Mouse (Mus musculus): ENCODE results near the gene Tpte. TPM values are rescaled to one million over a fixed set of nuclear protein-coding genes. Genes with fewer than 3 reads are reported as not detected.
"Not testable (repeated sequence)": the region's sequence is repeated elsewhere in the genome, so short reads cannot be mapped to it uniquely, and the experiment has no call there.

Gene Tpte
- polyA plus RNA-seq, 1 experiment from 2014 or later, result not detected

GRCm38 (mm10) chr8:22273142-22273541 lies 10.1 kb upstream of the Tpte start:
- Histone ChIP-seq H3K27me3 (replicated peaks) (no peaks in the 10 kb centered on the region), H3K9ac (no peak overlapping the region), H3K4me2 (replicated peaks) (no peak overlapping the region), H3K4me1 (replicated peaks) (no peaks in the 10 kb centered on the region), H3K9me3 (no peaks in the 10 kb centered on the region), H3K27ac (no peak overlapping the region), H3K4me3 (replicated peaks) (no peak overlapping the region), H3K36me3 (no peaks in the 10 kb centered on the region)
- no peak for ATAC-seq
- WGBS, result 82% methylated on average over 3 of the region's 3 CpGs

DNA sequence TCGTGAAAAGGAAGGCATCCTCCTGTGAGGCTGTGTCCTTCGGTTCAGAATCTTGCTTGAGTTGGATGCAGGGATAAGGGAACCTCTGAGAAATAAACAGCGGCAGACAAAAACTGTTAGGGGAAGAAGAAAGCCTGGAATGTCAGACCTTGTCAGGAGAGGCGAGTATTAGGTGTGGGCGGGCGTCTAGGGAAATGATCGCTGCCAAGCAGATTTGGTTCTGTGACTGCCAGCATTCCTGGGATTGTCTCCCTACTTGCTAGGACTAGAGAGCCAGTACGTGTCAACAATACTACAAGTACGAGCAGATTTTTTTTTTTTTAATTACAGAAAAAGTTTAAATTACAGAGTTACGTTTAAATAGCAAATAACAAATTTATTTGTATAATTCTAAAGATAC lies 8.6 kb upstream of the Tpte start:
- Histone ChIP-seq H3K36me3 (no peaks in the 10 kb centered on the region), H3K4me1 (replicated peaks) (no peaks in the 10 kb centered on the region), H3K27ac (no peak overlapping the region), H3K9me3 (no peaks in the 10 kb centered on the region), H3K4me2 (replicated peaks) (no peak overlapping the region), H3K4me3 (replicated peaks) (no peak overlapping the region), H3K9ac (no peak overlapping the region), H3K27me3 (replicated peaks) (no peaks in the 10 kb centered on the region)
- WGBS, result 65% methylated on average over 10 of the region's 10 CpGs
- no peak for ATAC-seq

DNA sequence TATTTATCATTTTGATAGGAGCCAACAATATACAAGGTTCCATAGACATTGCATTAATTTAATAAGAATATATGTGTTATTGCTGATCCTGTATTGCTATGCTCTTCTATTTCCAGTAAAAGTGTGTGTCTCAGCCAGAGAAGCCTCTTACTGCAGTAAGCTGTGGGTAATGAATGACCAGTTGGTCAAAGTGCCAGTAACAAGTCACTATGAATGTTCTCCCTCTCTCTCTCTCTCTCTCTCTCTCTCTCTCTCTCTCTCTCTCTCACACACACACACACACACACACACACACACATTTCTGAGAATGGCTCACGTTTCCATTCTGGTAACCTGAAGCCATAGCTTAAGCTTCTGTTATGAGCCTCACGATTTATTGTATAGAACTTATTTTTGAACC lies 19.1 kb downstream of the Tpte start:
- H3K4me2 ChIP-seq (replicated peaks), result no peak overlapping the region
- ATAC-seq, result no peak

DNA sequence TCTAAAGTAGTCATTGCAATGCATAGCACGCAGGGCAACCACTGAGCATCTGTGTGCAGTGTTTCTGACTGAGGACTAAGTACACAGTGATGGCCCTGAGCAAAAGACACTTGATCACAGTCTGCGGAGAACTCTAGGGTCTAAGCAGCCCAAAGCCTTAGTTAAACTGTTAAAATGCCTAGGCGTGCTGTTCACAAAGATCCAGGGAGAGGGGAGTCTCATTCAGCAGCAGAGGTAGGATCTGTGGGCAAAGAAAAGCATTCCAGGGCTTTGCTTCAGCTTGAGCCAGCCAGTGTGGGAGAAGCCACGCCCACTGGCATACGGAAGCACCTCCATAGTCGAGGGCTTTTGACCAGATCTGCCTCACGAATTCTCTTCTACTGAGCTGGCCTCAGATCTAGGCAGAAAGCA lies 19.7 kb downstream of the Tpte start:
- Histone ChIP-seq H3K9ac (no peak overlapping the region), H3K27ac (no peak overlapping the region), H3K36me3 (no peaks in the 10 kb centered on the region), H3K9me3 (no peaks in the 10 kb centered on the region), H3K4me1 (replicated peaks) (0 out of 2 replicates have a peak, but pooled peaks cover 3% of the 10 kb centered on the region), H3K4me2 (replicated peaks) (peak overlapping the region; percentile 51), H3K4me3 (replicated peaks) (no peak overlapping the region), H3K27me3 (replicated peaks) (no peaks in the 10 kb centered on the region)
- WGBS, result 19% methylated on average over 7 of the region's 7 CpGs
- ATAC-seq, result no peak

More for the DNA sequence above, 19.1 kb downstream of the Tpte start:
- Histone ChIP-seq H3K4me3 (replicated peaks) (no peak overlapping the region), H3K9ac (no peak overlapping the region), H3K27me3 (replicated peaks) (no peaks in the 10 kb centered on the region), H3K27ac (no peak overlapping the region), H3K9me3 (no peaks in the 10 kb centered on the region), H3K4me1 (replicated peaks) (0 out of 2 replicates have a peak, but pooled peaks cover 3% of the 10 kb centered on the region), H3K36me3 (no peaks in the 10 kb centered on the region)
- WGBS, result 58% methylated on average over 2 of the region's 2 CpGs

GRCm38 (mm10) chr8:22304045-22304444 lies 20.8 kb downstream of the Tpte start:
- 80% methylated on average over 9 of the region's 9 CpGs for WGBS
- not testable (repeated sequence) for H3K9ac ChIP-seq; H3K4me2 ChIP-seq (replicated peaks); H3K4me3 ChIP-seq (replicated peaks); H3K9me3 ChIP-seq; H3K27me3 ChIP-seq (replicated peaks); H3K4me1 ChIP-seq (replicated peaks); H3K36me3 ChIP-seq; ATAC-seq; H3K27ac ChIP-seq

- WGBS, result 65% methylated on average over 10 of the region's 10 CpGs
- no peak for ATAC-seq
Measured at GRCm38 (mm10) chr8:22306999-22307398, 23.8 kb downstream of the Tpte start.

DNA sequence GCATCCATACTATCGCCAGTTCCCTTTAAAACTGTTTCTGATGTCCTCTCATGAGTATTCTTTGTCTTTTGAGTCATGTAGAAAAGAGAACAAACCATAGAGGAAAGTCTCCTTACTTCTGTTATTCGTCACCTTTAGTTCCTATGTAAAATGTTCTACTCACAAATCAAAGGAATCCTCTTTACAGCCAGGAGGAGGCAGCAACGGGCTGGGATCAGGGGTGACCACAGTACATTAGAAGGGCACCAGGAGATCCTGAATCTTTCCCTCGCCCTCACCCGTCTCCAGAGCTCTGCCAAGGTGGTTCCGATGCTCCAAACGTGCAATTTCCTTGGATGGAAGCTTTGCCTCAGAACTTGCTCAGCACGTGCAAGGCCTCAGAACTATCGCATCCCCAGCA lies 28.2 kb downstream of the Tpte start:
- H3K4me1 ChIP-seq (replicated peaks), result no peaks in the 10 kb centered on the region
- no peak overlapping the region for H3K4me2 ChIP-seq (replicated peaks)
- no peak overlapping the region for H3K9ac ChIP-seq
- no peaks in the 10 kb centered on the region for H3K9me3 ChIP-seq
- no peak overlapping the region for H3K4me3 ChIP-seq (replicated peaks)
- no peaks in the 10 kb centered on the region for H3K36me3 ChIP-seq
- no peak overlapping the region for H3K27ac ChIP-seq
- H3K27me3 ChIP-seq (replicated peaks), result no peaks in the 10 kb centered on the region
- no peak for ATAC-seq
- 71% methylated on average over 9 of the region's 9 CpGs for WGBS

More at GRCm38 (mm10) chr8:22306999-22307398, 23.8 kb downstream of the Tpte start:
- Histone ChIP-seq H3K4me2 (replicated peaks) (no peak overlapping the region), H3K9ac (no peak overlapping the region), H3K4me1 (replicated peaks) (0 out of 2 replicates have a peak, but pooled peaks cover 3% of the 10 kb centered on the region), H3K9me3 (no peaks in the 10 kb centered on the region), H3K4me3 (replicated peaks) (no peak overlapping the region), H3K27me3 (replicated peaks) (no peaks in the 10 kb centered on the region), H3K36me3 (no peaks in the 10 kb centered on the region), H3K27ac (no peak overlapping the region)

GRCm38 (mm10) chr8:22335426-22335825 lies 52.2 kb downstream of the Tpte start:
- no peaks in the 10 kb centered on the region for H3K27me3 ChIP-seq (replicated peaks)
- no peak overlapping the region for H3K27ac ChIP-seq
- H3K4me1 ChIP-seq (replicated peaks), result no peaks in the 10 kb centered on the region
- no peaks in the 10 kb centered on the region for H3K36me3 ChIP-seq
- no peak overlapping the region for H3K4me3 ChIP-seq (replicated peaks)
- H3K9me3 ChIP-seq, result no peaks in the 10 kb centered on the region
- H3K4me2 ChIP-seq (replicated peaks), result no peak overlapping the region
- no peak for ATAC-seq
- H3K9ac ChIP-seq, result no peak overlapping the region
- WGBS, result 72% methylated on average over 13 of the region's 13 CpGs

DNA sequence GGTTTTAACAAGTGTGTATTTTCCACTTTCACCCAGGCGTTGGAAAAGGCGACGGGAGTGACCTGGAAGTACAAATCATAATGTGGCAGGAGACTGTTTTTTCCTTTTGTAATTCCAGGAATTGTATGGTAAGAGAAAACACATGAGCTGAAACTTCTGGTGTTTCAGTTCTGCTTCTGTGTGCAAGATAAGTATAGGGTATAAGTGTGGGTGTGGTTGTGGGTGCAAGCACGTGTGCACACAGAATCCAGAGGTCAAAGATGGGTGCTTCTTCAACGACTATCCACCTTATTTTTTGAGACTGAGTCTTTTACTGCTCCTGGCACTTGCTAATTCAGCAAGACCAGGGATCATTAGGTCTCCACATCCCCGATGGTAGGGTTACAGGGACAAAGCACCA lies 76.1 kb downstream of the Tpte start:
- WGBS, result 76% methylated on average over 6 of the region's 6 CpGs
- Histone ChIP-seq H3K9ac (no peak overlapping the region), H3K36me3 (no peaks in the 10 kb centered on the region), H3K27me3 (replicated peaks) (no peaks in the 10 kb centered on the region), H3K4me2 (replicated peaks) (peak overlapping the region; percentile 24; the same call in 1 of the 2 replicates), H3K4me1 (replicated peaks) (no peaks in the 10 kb centered on the region; the same call in 1 of the 2 replicates), H3K27ac (no peak overlapping the region), H3K4me3 (replicated peaks) (no peak overlapping the region), H3K9me3 (0 out of 2 replicates have a peak, but pooled peaks cover 3% of the 10 kb centered on the region)
- ATAC-seq, result peak; percentile 50

DNA sequence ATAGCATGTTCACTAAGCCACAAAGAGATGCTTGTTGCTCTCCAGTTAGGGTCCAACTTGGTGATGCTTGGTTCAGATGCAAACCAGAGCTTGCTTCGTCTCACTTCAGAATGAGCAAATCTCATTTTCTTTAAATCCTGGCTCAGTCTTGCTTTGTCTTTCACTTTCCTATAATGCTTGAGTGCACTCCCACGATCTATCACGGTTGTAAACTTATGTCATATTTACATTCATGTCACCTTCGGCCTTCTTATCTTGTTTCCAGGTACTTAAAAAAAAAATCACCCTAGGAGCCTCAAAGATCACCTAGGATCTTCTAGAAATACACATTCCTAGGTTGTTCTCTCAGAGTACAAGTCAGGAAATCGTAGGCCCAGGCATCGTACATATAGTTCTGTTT lies 76.6 kb downstream of the Tpte start:
- H3K9ac ChIP-seq, result no peak overlapping the region
- no peaks in the 10 kb centered on the region for H3K36me3 ChIP-seq
- 60% methylated on average over 6 of the region's 6 CpGs for WGBS
- peak overlapping the region; percentile 24; the same call in 1 of the 2 replicates for H3K4me2 ChIP-seq (replicated peaks)
- no peaks in the 10 kb centered on the region; the same call in 1 of the 2 replicates for H3K4me1 ChIP-seq (replicated peaks)
- peak overlapping the region; percentile 20; the same call in 1 of the 2 replicates for H3K27ac ChIP-seq
- H3K4me3 ChIP-seq (replicated peaks), result no peak overlapping the region
- peak; percentile 86 for ATAC-seq
- H3K27me3 ChIP-seq (replicated peaks), result no peaks in the 10 kb centered on the region
- 0 out of 2 replicates have a peak, but pooled peaks cover 3% of the 10 kb centered on the region for H3K9me3 ChIP-seq

- WGBS, result 90% methylated on average over 5 of the region's 5 CpGs
- no peak overlapping the region for H3K9ac ChIP-seq
- H3K4me1 ChIP-seq (replicated peaks), result no peaks in the 10 kb centered on the region
- H3K4me2 ChIP-seq (replicated peaks), result no peak overlapping the region
- H3K36me3 ChIP-seq, result peaks cover 22% of the 10 kb centered on the region
- no peaks in the 10 kb centered on the region for H3K27me3 ChIP-seq (replicated peaks)
- no peak overlapping the region for H3K27ac ChIP-seq
- H3K9me3 ChIP-seq, result no peaks in the 10 kb centered on the region
- no peak for ATAC-seq
- no peak overlapping the region for H3K4me3 ChIP-seq (replicated peaks)
Measured at GRCm38 (mm10) chr8:22376311-22376710, 93.1 kb downstream of the Tpte start.

DNA sequence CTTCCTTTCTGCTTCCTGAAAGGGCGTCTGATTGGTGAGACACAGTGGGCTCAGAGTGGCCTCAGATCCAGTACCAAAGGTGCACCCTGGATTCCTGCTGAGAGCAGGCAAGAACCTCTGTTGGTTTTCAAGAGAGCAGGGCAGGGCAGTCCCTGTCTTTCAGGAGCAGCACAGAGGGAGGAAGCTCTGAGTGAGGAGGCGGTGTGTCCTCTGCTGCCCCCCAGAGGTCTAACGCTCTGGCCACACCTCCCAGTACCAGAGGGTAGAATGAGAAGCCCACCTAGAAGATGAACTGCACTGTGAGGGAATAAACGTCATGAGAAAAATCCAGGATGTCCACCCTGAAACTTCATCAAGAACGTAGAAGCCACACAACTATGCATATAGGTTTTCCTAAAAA lies 93.7 kb downstream of the Tpte start:
- Histone ChIP-seq H3K27me3 (replicated peaks) (no peaks in the 10 kb centered on the region), H3K4me3 (replicated peaks) (no peak overlapping the region), H3K4me1 (replicated peaks) (no peaks in the 10 kb centered on the region), H3K9me3 (no peaks in the 10 kb centered on the region), H3K27ac (no peak overlapping the region), H3K4me2 (replicated peaks) (no peak overlapping the region), H3K36me3 (peaks cover 27% of the 10 kb centered on the region), H3K9ac (no peak overlapping the region)
- ATAC-seq, result peak; percentile 83
- WGBS, result 51% methylated on average over 5 of the region's 5 CpGs

- 93% methylated on average over 11 of the region's 11 CpGs for WGBS
- Histone ChIP-seq H3K4me1 (replicated peaks) (no peaks in the 10 kb centered on the region), H3K9ac (no peak overlapping the region), H3K27ac (no peak overlapping the region), H3K36me3 (peaks cover 39% of the 10 kb centered on the region), H3K4me3 (replicated peaks) (no peak overlapping the region), H3K27me3 (replicated peaks) (no peaks in the 10 kb centered on the region), H3K9me3 (no peaks in the 10 kb centered on the region), H3K4me2 (replicated peaks) (no peak overlapping the region)
- no peak for ATAC-seq
Measured at GRCm38 (mm10) chr8:22380934-22381333, 97.7 kb downstream of the Tpte start.
